Mouse (Mus musculus): ENCODE results near the gene Kif13a. TPM values are rescaled to one million over a fixed set of nuclear protein-coding genes. Genes with fewer than 3 reads are reported as not detected.
A peak's percentile ranks its signal among the peaks of the same experiment; 100 is the strongest.

The Kif13a gene
- polyA plus RNA-seq, 1 experiment from 2014 or later, result 13.5 TPM

GRCm38 (mm10) chr13:46796381-46796780 lies 133.3 kb downstream of the Kif13a start:
- no peak overlapping the region for H3K27ac ChIP-seq (replicated peaks)
- no peak overlapping the region for H3K9ac ChIP-seq (ENCODE audit: low read length)
- H3K4me1 ChIP-seq (replicated peaks; ENCODE audit: control insufficient read depth, insufficient read depth), result no peaks in the 10 kb centered on the region
- H3K4me3 ChIP-seq (ENCODE audit: low read depth, low read length), result no peak overlapping the region
- peaks cover 7% of the 10 kb centered on the region; the same call in 1 of the 2 replicates for H3K36me3 ChIP-seq (ENCODE audit: control insufficient read depth, insufficient read depth, low read length)
- DNase-seq (ENCODE audit: low spot score) (no peak), ATAC-seq (ENCODE audit: low FRiP score, low TSS enrichment) (no peak)
- TF ChIP-seq CTCF (IDR thresholded peaks at IDR 0.05; ENCODE audit: low read depth), result no peak
- no peak for TF ChIP-seq EP300 (optimal IDR thresholded peaks at IDR 0.05)
- H3K9me3 ChIP-seq (ENCODE audit: control insufficient read depth, low read length), result no peaks in the 10 kb centered on the region
- no peak overlapping the region for H3K4me2 ChIP-seq (replicated peaks; ENCODE audit: low read depth)
- H3K27me3 ChIP-seq (ENCODE audit: control insufficient read depth, insufficient read depth, low read length), result no peaks in the 10 kb centered on the region
- 87% methylated on average over 1 of the region's 1 CpGs for WGBS

- WGBS, result 83% methylated on average over 13 of the region's 13 CpGs
Measured at GRCm38 (mm10) chr13:46793824-46794223, 135.8 kb downstream of the Kif13a start.

GRCm38 (mm10) chr13:46788452-46788851 lies 141.2 kb downstream of the Kif13a start:
- peaks cover 8% of the 10 kb centered on the region for H3K36me3 ChIP-seq (ENCODE audit: control insufficient read depth, insufficient read depth, low read length)
- no peak overlapping the region for H3K4me3 ChIP-seq (ENCODE audit: low read depth, low read length)
- H3K27me3 ChIP-seq (ENCODE audit: control insufficient read depth, insufficient read depth, low read length), result no peaks in the 10 kb centered on the region
- no peak for TF ChIP-seq EP300 (optimal IDR thresholded peaks at IDR 0.05)
- TF ChIP-seq CTCF (IDR thresholded peaks at IDR 0.05; ENCODE audit: low read depth), result no peak
- no peaks in the 10 kb centered on the region for H3K9me3 ChIP-seq (ENCODE audit: control insufficient read depth, low read length)
- ATAC-seq (ENCODE audit: low FRiP score, low TSS enrichment) (no peak), DNase-seq (ENCODE audit: low spot score) (no peak)
- H3K27ac ChIP-seq (replicated peaks), result no peak overlapping the region
- no peaks in the 10 kb centered on the region for H3K4me1 ChIP-seq (replicated peaks; ENCODE audit: control insufficient read depth, insufficient read depth)
- H3K9ac ChIP-seq (ENCODE audit: low read length), result no peak overlapping the region
- WGBS, result 83% methylated on average over 8 of the region's 8 CpGs
- H3K4me2 ChIP-seq (replicated peaks; ENCODE audit: low read depth), result no peak overlapping the region

More at GRCm38 (mm10) chr13:46793824-46794223, 135.8 kb downstream of the Kif13a start:
- ATAC-seq (ENCODE audit: low FRiP score, low TSS enrichment) (no peak), DNase-seq (ENCODE audit: low spot score) (peak; percentile 30)
- Histone ChIP-seq H3K36me3 (ENCODE audit: control insufficient read depth, insufficient read depth, low read length) (peaks cover 10% of the 10 kb centered on the region; the same call in 1 of the 2 replicates), H3K4me2 (replicated peaks; ENCODE audit: low read depth) (no peak overlapping the region), H3K27ac (replicated peaks) (no peak overlapping the region), H3K27me3 (ENCODE audit: control insufficient read depth, insufficient read depth, low read length) (no peaks in the 10 kb centered on the region), H3K9me3 (ENCODE audit: control insufficient read depth, low read length) (no peaks in the 10 kb centered on the region), H3K9ac (ENCODE audit: low read length) (no peak overlapping the region), H3K4me3 (ENCODE audit: low read depth, low read length) (no peak overlapping the region), H3K4me1 (replicated peaks; ENCODE audit: control insufficient read depth, insufficient read depth) (no peaks in the 10 kb centered on the region)
- TF ChIP-seq CTCF (IDR thresholded peaks at IDR 0.05; ENCODE audit: low read depth) (peak; percentile 52), EP300 (optimal IDR thresholded peaks at IDR 0.05) (no peak)

- ATAC-seq (ENCODE audit: low FRiP score, low TSS enrichment) (no peak), DNase-seq (ENCODE audit: low spot score) (no peak)
- no peak overlapping the region for H3K4me2 ChIP-seq (replicated peaks; ENCODE audit: low read depth)
- H3K9me3 ChIP-seq (ENCODE audit: control insufficient read depth, low read length), result no peaks in the 10 kb centered on the region
- H3K4me1 ChIP-seq (replicated peaks; ENCODE audit: control insufficient read depth, insufficient read depth), result no peaks in the 10 kb centered on the region
- TF ChIP-seq CTCF (IDR thresholded peaks at IDR 0.05; ENCODE audit: low read depth) (no peak), EP300 (optimal IDR thresholded peaks at IDR 0.05) (no peak)
- H3K9ac ChIP-seq (ENCODE audit: low read length), result no peak overlapping the region
- H3K36me3 ChIP-seq (ENCODE audit: control insufficient read depth, insufficient read depth, low read length), result peaks cover 6% of the 10 kb centered on the region
- H3K27me3 ChIP-seq (ENCODE audit: control insufficient read depth, insufficient read depth, low read length), result no peaks in the 10 kb centered on the region
- H3K27ac ChIP-seq (replicated peaks), result no peak overlapping the region
- H3K4me3 ChIP-seq (ENCODE audit: low read depth, low read length), result no peak overlapping the region
- WGBS, result 95% methylated on average over 2 of the region's 2 CpGs
Measured at GRCm38 (mm10) chr13:46786836-46787235, 142.8 kb downstream of the Kif13a start.

GRCm38 (mm10) chr13:46786064-46786561 lies 143.6 kb downstream of the Kif13a start:
- H3K27ac ChIP-seq (replicated peaks), result no peak overlapping the region
- no peak overlapping the region for H3K9ac ChIP-seq (ENCODE audit: low read length)
- no peak overlapping the region for H3K4me2 ChIP-seq (replicated peaks; ENCODE audit: low read depth)
- no peak for DNase-seq (ENCODE audit: low spot score)
- H3K4me3 ChIP-seq (ENCODE audit: low read depth, low read length), result no peak overlapping the region
- H3K27me3 ChIP-seq (ENCODE audit: control insufficient read depth, insufficient read depth, low read length), result no peaks in the 10 kb centered on the region
- ATAC-seq (ENCODE audit: low FRiP score, low TSS enrichment), result no peak
- TF ChIP-seq EP300 (optimal IDR thresholded peaks at IDR 0.05) (no peak), CTCF (IDR thresholded peaks at IDR 0.05; ENCODE audit: low read depth) (no peak)
- no peaks in the 10 kb centered on the region for H3K9me3 ChIP-seq (ENCODE audit: control insufficient read depth, low read length)
- WGBS, result 95% methylated on average over 10 of the region's 10 CpGs
- peaks cover 8% of the 10 kb centered on the region for H3K36me3 ChIP-seq (ENCODE audit: control insufficient read depth, insufficient read depth, low read length)
- no peaks in the 10 kb centered on the region for H3K4me1 ChIP-seq (replicated peaks; ENCODE audit: control insufficient read depth, insufficient read depth)

GRCm38 (mm10) chr13:46780379-46780778 lies 149.3 kb downstream of the Kif13a start:
- no peak overlapping the region for H3K4me3 ChIP-seq (ENCODE audit: low read depth, low read length)
- DNase-seq (ENCODE audit: low spot score), result no peak
- TF ChIP-seq EP300 (optimal IDR thresholded peaks at IDR 0.05) (no peak), CTCF (IDR thresholded peaks at IDR 0.05; ENCODE audit: low read depth) (no peak)
- H3K27ac ChIP-seq (replicated peaks), result no peak overlapping the region
- no peak for ATAC-seq (ENCODE audit: low FRiP score, low TSS enrichment)
- H3K27me3 ChIP-seq (ENCODE audit: control insufficient read depth, insufficient read depth, low read length), result no peaks in the 10 kb centered on the region
- WGBS, result 69% methylated on average over 11 of the region's 11 CpGs
- no peaks in the 10 kb centered on the region for H3K4me1 ChIP-seq (replicated peaks; ENCODE audit: control insufficient read depth, insufficient read depth)
- no peak overlapping the region for H3K4me2 ChIP-seq (replicated peaks; ENCODE audit: low read depth)
- H3K9me3 ChIP-seq (ENCODE audit: control insufficient read depth, low read length), result no peaks in the 10 kb centered on the region
- H3K36me3 ChIP-seq (ENCODE audit: control insufficient read depth, insufficient read depth, low read length), result peaks cover 4% of the 10 kb centered on the region
- no peak overlapping the region for H3K9ac ChIP-seq (ENCODE audit: low read length)
